Mouse (Mus musculus) heart, adult 2 months (tissue): ENCODE measurements around the gene Necap2.

Experiments used
- CTCF ChIP-seq: fragments of 200-600 bp; IDR thresholded peaks from 2 replicates; pipeline ENCODE4 v1.8.1; 2022; ENCODE audit warnings: antibody characterized with exemption, mild to moderate bottlenecking, moderate library complexity
- EP300 ChIP-seq: fragments of 200-500 bp; IDR thresholded peaks from 2 replicates; pipeline ENCODE4 v1.6.1; 2011; ENCODE audit warnings: low read depth, low read length, control low read depth; ENCODE audit not compliant: insufficient read depth
- POLR2A ChIP-seq: fragments of 200-500 bp; IDR thresholded peaks from 2 replicates; pipeline ENCODE4 v1.6.1; 2011; ENCODE audit warnings: mild to moderate bottlenecking, low read depth, low read length, control low read depth; ENCODE audit not compliant: insufficient read depth

DNA sequence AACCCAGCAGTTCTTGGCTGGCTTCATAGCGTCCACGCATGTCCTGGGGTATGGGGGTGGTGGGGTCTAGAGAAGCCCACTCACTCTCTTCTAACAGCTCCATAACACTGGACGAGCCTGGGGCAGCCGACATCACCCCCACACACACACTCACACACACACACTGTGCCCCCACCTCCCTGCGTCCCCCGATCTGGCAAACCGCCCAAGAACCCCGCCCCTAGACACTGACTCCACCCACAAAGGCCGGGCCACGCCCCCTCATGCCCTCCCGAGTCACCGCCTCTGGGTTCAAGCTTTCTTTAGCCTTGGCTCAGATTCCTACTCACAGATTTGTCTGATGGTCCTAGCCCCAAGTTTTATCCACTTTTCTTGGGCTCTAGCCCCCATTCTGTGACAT is 37.0 kb downstream of the Necap2 start:
- TF ChIP-seq CTCF (no peak), EP300 (no peak), POLR2A (no peak)
